Mouse (Mus musculus): ENCODE results near the gene Zgpat. TPM values are rescaled to one million over a fixed set of nuclear protein-coding genes. Genes with fewer than 3 reads are reported as not detected.

Gene Zgpat
- polyA plus RNA-seq, 1 experiment, result 44.7 TPM

GRCm38 (mm10) chr2:181409643-181410042, 44.9 kb downstream of the Zgpat start:
- DNase-seq (ENCODE audit: low read depth in 1 of 2, low spot score in 2 of 2), result no peak
- WGBS, result 73% methylated on average over 7 of the region's 7 CpGs
- Histone ChIP-seq H3K36me3 (ENCODE audit: control insufficient read depth, insufficient read depth, low read length) (no peaks in the 10 kb centered on the region), H3K27ac (ENCODE audit: insufficient read depth, low read length) (no peak overlapping the region), H3K4me3 (ENCODE audit: extremely low read depth, insufficient read depth, insufficient read length) (no peak overlapping the region), H3K4me1 (ENCODE audit: control insufficient read depth, insufficient read depth, insufficient read length) (no peaks in the 10 kb centered on the region), H3K27me3 (ENCODE audit: control insufficient read depth, insufficient read depth, low read length) (no peaks in the 10 kb centered on the region)
- TF ChIP-seq POLR2A (IDR thresholded peaks at IDR 0.05; ENCODE audit: low read depth, low read length), result no peak
- TF ChIP-seq CTCF (IDR thresholded peaks at IDR 0.05; ENCODE audit: extremely low read depth, insufficient read depth, insufficient read length, insufficient replicate concordance), result no peak

GRCm38 (mm10) chr2:181410760-181411473, 46.2 kb downstream of the Zgpat start:
- no peaks in the 10 kb centered on the region for H3K36me3 ChIP-seq (ENCODE audit: control insufficient read depth, insufficient read depth, low read length)
- 22% methylated on average over 4 of the region's 4 CpGs for WGBS
- H3K4me3 ChIP-seq (ENCODE audit: extremely low read depth, insufficient read depth, insufficient read length), result no peak overlapping the region
- peak; percentile 28 to 59 for DNase-seq (ENCODE audit: low read depth in 1 of 2, low spot score in 2 of 2)
- H3K27ac ChIP-seq (ENCODE audit: insufficient read depth, low read length), result no peak overlapping the region
- H3K4me1 ChIP-seq (ENCODE audit: control insufficient read depth, insufficient read depth, insufficient read length), result no peaks in the 10 kb centered on the region
- no peaks in the 10 kb centered on the region for H3K27me3 ChIP-seq (ENCODE audit: control insufficient read depth, insufficient read depth, low read length)
- TF ChIP-seq CTCF (IDR thresholded peaks at IDR 0.05; ENCODE audit: extremely low read depth, insufficient read depth, insufficient read length, insufficient replicate concordance), result peak; percentile 71; the same call in 1 of the 2 replicates
- no peak for TF ChIP-seq POLR2A (IDR thresholded peaks at IDR 0.05; ENCODE audit: low read depth, low read length)

GRCm38 (mm10) chr2:181413141-181413540, 48.4 kb downstream of the Zgpat start:
- no peak for DNase-seq (ENCODE audit: low read depth in 1 of 2, low spot score in 2 of 2)
- H3K4me1 ChIP-seq (ENCODE audit: control insufficient read depth, insufficient read depth, insufficient read length), result no peaks in the 10 kb centered on the region
- H3K4me3 ChIP-seq (ENCODE audit: extremely low read depth, insufficient read depth, insufficient read length), result no peak overlapping the region
- H3K27me3 ChIP-seq (ENCODE audit: control insufficient read depth, insufficient read depth, low read length), result no peaks in the 10 kb centered on the region
- H3K27ac ChIP-seq (ENCODE audit: insufficient read depth, low read length), result no peak overlapping the region
- TF ChIP-seq POLR2A (IDR thresholded peaks at IDR 0.05; ENCODE audit: low read depth, low read length) (no peak), CTCF (IDR thresholded peaks at IDR 0.05; ENCODE audit: extremely low read depth, insufficient read depth, insufficient read length, insufficient replicate concordance) (no peak)
- 77% methylated on average over 2 of the region's 2 CpGs for WGBS
- H3K36me3 ChIP-seq (ENCODE audit: control insufficient read depth, insufficient read depth, low read length), result no peaks in the 10 kb centered on the region

- no peak for DNase-seq (ENCODE audit: low read depth in 1 of 2, low spot score in 2 of 2)
- H3K4me3 ChIP-seq (ENCODE audit: extremely low read depth, insufficient read depth, insufficient read length), result no peak overlapping the region
- H3K27ac ChIP-seq (ENCODE audit: insufficient read depth, low read length), result no peak overlapping the region
- 59% methylated on average over 3 of the region's 3 CpGs for WGBS
- TF ChIP-seq CTCF (IDR thresholded peaks at IDR 0.05; ENCODE audit: extremely low read depth, insufficient read depth, insufficient read length, insufficient replicate concordance) (no peak), POLR2A (IDR thresholded peaks at IDR 0.05; ENCODE audit: low read depth, low read length) (no peak)
- H3K27me3 ChIP-seq (ENCODE audit: control insufficient read depth, insufficient read depth, low read length), result no peaks in the 10 kb centered on the region
- no peaks in the 10 kb centered on the region for H3K36me3 ChIP-seq (ENCODE audit: control insufficient read depth, insufficient read depth, low read length)
- no peaks in the 10 kb centered on the region for H3K4me1 ChIP-seq (ENCODE audit: control insufficient read depth, insufficient read depth, insufficient read length)
These were observed 51.2 kb downstream of the Zgpat start for GRCm38 (mm10) chr2:181415945-181416344.

GRCm38 (mm10) chr2:181419359-181419758, 54.6 kb downstream of the Zgpat start:
- DNase-seq (ENCODE audit: low read depth in 1 of 2, low spot score in 2 of 2), result no peak
- Histone ChIP-seq H3K4me3 (ENCODE audit: extremely low read depth, insufficient read depth, insufficient read length) (no peak overlapping the region), H3K27ac (ENCODE audit: insufficient read depth, low read length) (no peak overlapping the region), H3K36me3 (ENCODE audit: control insufficient read depth, insufficient read depth, low read length) (no peaks in the 10 kb centered on the region), H3K27me3 (ENCODE audit: control insufficient read depth, insufficient read depth, low read length) (no peaks in the 10 kb centered on the region), H3K4me1 (ENCODE audit: control insufficient read depth, insufficient read depth, insufficient read length) (no peaks in the 10 kb centered on the region)
- 71% methylated on average over 7 of the region's 7 CpGs for WGBS
- TF ChIP-seq POLR2A (IDR thresholded peaks at IDR 0.05; ENCODE audit: low read depth, low read length) (no peak), CTCF (IDR thresholded peaks at IDR 0.05; ENCODE audit: extremely low read depth, insufficient read depth, insufficient read length, insufficient replicate concordance) (no peak)

- Histone ChIP-seq H3K27me3 (ENCODE audit: control insufficient read depth, insufficient read depth, low read length) (no peaks in the 10 kb centered on the region), H3K27ac (ENCODE audit: insufficient read depth, low read length) (no peak overlapping the region), H3K36me3 (ENCODE audit: control insufficient read depth, insufficient read depth, low read length) (no peaks in the 10 kb centered on the region), H3K4me3 (ENCODE audit: extremely low read depth, insufficient read depth, insufficient read length) (no peak overlapping the region), H3K4me1 (ENCODE audit: control insufficient read depth, insufficient read depth, insufficient read length) (no peaks in the 10 kb centered on the region)
- no peak for TF ChIP-seq CTCF (IDR thresholded peaks at IDR 0.05; ENCODE audit: extremely low read depth, insufficient read depth, insufficient read length, insufficient replicate concordance)
- no peak for TF ChIP-seq POLR2A (IDR thresholded peaks at IDR 0.05; ENCODE audit: low read depth, low read length)
- 55% methylated on average over 4 of the region's 4 CpGs for WGBS
- no peak for DNase-seq (ENCODE audit: low read depth in 1 of 2, low spot score in 2 of 2)
These were observed 55.7 kb downstream of the Zgpat start for GRCm38 (mm10) chr2:181420426-181420825.

- no peaks in the 10 kb centered on the region for H3K27me3 ChIP-seq (ENCODE audit: control insufficient read depth, insufficient read depth, low read length)
- no peaks in the 10 kb centered on the region for H3K36me3 ChIP-seq (ENCODE audit: control insufficient read depth, insufficient read depth, low read length)
- no peak overlapping the region for H3K27ac ChIP-seq (ENCODE audit: insufficient read depth, low read length)
- H3K4me1 ChIP-seq (ENCODE audit: control insufficient read depth, insufficient read depth, insufficient read length), result no peaks in the 10 kb centered on the region
- no peak overlapping the region for H3K4me3 ChIP-seq (ENCODE audit: extremely low read depth, insufficient read depth, insufficient read length)
- TF ChIP-seq POLR2A (IDR thresholded peaks at IDR 0.05; ENCODE audit: low read depth, low read length), result no peak
- no peak for TF ChIP-seq CTCF (IDR thresholded peaks at IDR 0.05; ENCODE audit: extremely low read depth, insufficient read depth, insufficient read length, insufficient replicate concordance)
- DNase-seq (ENCODE audit: low read depth in 1 of 2, low spot score in 2 of 2), result no peak
- 72% methylated on average over 4 of the region's 4 CpGs for WGBS
These were observed 56.3 kb downstream of the Zgpat start for GRCm38 (mm10) chr2:181420903-181421638.

Data from spleen, adult 2 months (tissue).